Mouse (Mus musculus): ENCODE data around the gene Fbxo11. TPM values are rescaled to one million over a fixed set of nuclear protein-coding genes. Genes with fewer than 3 reads are reported as not detected.

The Fbxo11 gene
- polyA plus RNA-seq (2015; fragmentation: Illumina TruSeq; extraction: RNeasy Lipid Tissue Mini Kit (QIAGEN cat#74804); ENCODE audit: low read depth, low replicate concordance) = 90.5 TPM

GRCm38 (mm10) chr17:88065031-88065800, at the start of gene Fbxo11:
Fbxo11 (minus strand) TSS chr17:88065291.

GRCm38 (mm10) chr17:87974629-87975228, 90.4 kb downstream of the Fbxo11 start, which contains the start of gene Msh6:
Msh6 (plus strand) TSS chr17:87975062.

Other genes starting within 250 kb of the Fbxo11 start
- gene Rpl36-ps4, start 144.3 kb downstream of the Fbxo11 start, polyA plus RNA-seq (2015; fragmentation: Illumina TruSeq; extraction: RNeasy Lipid Tissue Mini Kit (QIAGEN cat#74804); ENCODE audit: low read depth, low replicate concordance) = not detected
- 10.1 TPM for gene Msh6, start 90.2 kb downstream of the Fbxo11 start, polyA plus RNA-seq (2015; fragmentation: Illumina TruSeq; extraction: RNeasy Lipid Tissue Mini Kit (QIAGEN cat#74804); ENCODE audit: low read depth, low replicate concordance)

Data from brain, adult 10 weeks (tissue).